Mouse (Mus musculus): ENCODE results near the gene Gla.
"Not testable (repeated sequence)": the region's sequence is repeated elsewhere in the genome, so short reads cannot be mapped to it uniquely, and the experiment has no call there.

Gla gene

DNA sequence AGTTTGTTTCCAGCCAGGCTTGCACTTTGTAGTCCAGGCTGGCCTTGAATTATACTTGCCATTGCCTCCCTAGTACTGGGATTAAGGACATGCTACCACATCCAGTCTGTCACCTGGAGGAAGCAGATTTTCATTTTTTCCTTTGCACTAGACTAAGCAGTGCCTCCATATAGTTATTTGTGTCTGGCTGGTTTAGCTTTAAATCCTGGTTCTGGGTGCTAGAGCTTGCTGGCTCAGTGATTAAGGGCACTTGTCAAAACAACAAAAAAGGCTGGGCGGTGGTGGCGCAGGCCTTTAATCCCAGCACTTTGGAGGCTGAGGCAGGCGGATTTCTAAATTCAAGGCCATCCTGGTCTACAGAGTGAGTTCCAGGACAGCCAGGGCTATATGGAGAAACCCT, 11.9 kb downstream of the Gla start:
- DNase-seq (ENCODE audit: extremely low spot score), result no peak

DNA sequence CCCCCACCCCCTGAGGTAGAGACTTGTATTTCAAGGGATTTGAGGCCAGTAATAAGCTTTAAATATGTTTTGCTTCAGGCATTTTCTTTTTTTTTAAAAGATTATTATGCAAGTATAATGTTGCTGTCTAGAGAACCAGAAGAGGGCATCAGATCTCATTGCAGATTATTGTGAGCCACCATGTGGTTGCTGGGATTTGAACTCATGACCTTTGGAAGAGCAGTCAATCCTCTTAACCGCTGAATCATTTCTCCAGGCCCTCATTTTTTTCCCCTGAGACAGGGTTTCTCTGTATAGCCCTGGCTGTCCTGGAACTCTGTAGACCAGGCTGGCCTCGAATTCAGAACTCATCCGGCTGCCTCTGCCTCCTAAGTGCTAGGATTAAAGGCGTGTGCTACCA, 12.7 kb downstream of the Gla start:
- no peak for DNase-seq (ENCODE audit: extremely low spot score)

DNA sequence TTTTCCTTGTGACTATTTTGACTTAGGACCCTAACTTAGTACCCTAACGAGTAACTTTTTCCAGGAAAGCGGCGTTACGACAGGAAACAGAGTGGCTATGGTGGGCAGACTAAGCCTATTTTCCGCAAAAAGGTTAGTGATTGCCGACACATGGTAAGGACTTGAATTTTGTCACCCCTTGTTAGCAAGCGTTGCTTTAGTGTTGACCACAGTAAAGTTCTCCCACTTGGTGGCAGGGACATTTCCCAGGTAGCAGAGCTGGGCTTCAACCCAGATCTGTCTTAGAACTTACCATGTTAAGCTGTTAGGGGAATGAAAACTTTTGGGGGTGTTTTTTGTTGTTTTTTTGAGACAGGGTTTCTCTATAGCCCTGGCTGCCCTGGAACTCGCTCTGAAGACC, 14.5 kb downstream of the Gla start:
- no peak for DNase-seq (ENCODE audit: extremely low spot score)

DNA sequence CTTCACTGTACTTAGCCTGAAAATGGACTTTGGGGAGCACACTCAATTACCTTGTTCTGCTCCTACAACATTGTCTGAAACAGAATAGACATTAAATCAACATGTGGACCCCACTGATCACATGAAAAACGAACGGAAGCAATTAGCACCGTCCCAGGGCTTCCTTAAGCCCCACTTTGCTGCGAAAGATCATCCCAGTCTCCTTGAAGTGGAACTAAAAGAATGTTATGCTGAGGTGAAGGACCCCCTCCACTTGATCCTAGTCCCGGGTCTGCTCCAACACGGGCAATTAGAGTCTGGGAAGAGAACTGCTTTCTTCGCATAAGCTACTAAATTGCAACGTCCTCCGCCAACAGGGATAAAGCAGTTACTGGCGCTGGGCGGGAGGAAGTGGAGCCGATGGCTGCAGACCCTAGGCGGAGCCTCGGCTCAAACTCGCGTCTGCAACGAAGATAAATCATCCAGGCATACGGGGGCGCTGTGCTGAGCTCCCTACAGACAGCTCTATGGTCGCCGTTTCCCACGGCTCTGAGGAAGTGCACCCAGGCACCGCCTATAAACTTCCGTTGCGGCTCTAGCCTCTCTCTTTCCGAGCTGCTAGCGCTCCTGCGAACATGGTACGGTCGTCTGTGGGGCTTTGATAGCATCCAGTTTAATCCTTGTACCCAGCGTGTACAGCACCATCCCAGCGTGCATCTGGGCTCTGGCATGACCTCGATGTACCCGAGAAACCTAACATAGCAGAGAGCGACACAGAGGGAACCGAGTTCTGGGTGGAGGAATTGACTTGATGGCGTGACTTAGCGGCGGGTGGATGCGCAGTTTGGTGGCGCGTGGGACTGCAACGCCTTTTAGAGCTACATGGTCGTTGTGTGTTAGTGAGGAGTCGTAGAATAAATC, 15.6 kb downstream of the Gla start, which contains the start of gene Rpl36a:
Gene Rpl36a (plus strand): TSS at position 552 of the 900 bp plus-strand sequence.
- DNase-seq (ENCODE audit: extremely low spot score), result peak; percentile 86

DNA sequence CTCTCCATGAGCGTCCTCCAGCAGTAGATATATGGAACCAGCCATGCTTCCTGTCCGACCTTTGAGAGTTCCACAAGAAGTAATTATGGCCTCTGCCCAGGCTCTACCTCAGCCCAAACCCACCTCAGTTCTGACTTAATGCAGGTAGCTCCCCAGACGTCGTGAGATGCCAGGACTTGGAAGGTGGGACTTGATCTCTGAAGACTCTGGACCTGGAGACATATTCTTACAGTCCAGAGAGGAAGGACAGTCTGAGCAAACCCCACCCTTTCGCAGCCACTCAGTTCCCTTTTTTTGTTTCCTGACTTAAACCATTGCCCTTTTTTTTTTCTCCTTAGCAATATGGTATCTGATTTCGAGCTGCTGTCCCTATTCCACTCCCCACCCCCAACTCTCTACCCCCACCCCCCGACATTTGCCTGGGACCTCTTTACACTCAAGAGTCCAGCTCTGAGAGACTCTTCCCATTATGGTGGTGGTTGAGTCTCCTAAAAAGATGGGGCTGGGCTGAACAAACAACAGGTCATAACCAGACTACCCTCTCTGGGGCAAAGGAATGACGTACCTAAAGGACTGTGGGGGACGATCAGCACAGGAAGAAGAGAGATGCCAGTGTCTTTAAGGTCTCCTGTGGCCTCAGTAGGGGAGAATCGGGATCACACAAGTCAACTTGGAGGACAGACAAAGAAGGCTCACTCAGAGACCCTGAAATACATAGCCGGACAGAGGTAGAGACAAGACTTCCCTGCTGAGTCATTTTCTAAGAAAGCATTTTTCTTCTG, 17.8 kb downstream of the Gla start, which contains the start of gene Btk:
Gene Btk (minus strand): TSS at position 683 of the 782 bp plus-strand sequence.
- no peak for DNase-seq (ENCODE audit: extremely low spot score)

DNA sequence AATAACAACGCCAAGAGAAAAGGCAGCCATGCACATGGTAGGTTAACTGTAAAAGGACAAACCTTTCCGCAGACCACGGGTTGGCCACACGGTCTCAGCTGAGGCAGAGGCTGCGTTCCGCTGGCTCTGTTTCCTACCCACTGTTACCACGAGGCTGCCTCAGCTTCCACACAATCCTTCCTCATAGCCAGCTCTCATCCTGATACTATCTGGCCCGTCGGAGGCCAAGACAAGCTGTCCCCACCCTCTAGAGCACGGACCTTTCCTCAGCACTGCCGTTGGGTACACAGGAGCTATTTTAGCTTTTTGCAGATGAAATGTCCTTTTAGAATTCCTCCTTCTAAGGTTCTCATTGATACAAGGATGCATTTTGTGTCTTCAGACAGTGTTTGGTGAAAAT, 18.7 kb downstream of the Gla start:
- DNase-seq (ENCODE audit: extremely low spot score), result no peak

DNA sequence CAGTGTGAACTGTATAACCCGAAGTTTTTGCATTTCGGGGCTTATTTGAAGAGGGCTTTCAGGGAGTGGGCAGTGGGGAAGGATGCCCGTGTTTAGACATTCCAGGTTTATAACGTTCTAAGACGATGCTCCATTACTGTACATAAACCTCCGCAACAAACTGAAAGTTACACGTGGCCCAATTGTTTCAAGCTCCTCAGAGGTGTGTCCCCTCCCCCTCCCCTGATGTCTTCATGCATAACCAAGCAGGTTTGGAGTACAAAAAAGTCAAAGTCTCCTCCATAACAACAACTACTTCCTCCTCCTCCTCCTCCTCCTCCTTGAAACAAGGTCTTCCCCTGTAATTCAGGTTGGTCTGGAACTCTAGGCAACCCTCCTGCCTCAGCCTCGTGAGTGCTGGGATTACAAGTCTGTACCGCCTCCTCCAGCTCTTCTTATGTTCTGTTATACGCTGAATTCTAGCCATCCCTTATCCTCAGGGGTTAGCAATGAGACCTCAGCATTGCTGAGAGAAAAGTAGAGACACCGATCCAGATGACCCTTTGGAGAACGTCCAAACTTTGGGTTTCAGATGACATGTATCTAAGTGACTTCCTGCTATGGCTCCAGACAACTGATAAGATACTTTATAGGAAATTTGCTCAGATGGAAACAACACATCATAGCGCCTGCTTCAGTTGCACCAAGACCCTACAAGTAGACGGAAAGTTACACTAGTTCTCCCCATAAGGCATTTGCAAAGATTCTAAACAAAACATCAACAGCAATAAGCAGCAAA, 20.2 kb downstream of the Gla start:
- DNase-seq (ENCODE audit: extremely low spot score), result no peak

DNA sequence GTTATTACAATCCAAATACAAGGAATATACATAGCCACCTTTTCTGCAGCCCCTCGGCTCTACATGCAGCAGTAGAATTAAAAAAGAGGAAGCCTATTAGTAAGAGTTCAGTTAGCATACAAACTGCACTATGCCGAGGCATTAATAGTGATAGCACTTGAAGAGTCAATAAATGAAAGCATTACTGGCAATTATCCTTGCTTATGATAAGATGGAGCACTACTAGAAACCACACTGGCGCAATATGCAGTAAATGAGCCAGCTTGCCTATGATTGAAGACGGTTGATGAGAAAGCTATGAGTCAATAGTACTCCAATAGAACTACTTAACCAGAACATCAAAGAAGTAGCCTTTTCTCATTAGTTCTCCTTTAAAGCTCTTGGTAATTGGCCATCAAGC, 23.0 kb downstream of the Gla start:
- DNase-seq (ENCODE audit: extremely low spot score), result no peak

DNA sequence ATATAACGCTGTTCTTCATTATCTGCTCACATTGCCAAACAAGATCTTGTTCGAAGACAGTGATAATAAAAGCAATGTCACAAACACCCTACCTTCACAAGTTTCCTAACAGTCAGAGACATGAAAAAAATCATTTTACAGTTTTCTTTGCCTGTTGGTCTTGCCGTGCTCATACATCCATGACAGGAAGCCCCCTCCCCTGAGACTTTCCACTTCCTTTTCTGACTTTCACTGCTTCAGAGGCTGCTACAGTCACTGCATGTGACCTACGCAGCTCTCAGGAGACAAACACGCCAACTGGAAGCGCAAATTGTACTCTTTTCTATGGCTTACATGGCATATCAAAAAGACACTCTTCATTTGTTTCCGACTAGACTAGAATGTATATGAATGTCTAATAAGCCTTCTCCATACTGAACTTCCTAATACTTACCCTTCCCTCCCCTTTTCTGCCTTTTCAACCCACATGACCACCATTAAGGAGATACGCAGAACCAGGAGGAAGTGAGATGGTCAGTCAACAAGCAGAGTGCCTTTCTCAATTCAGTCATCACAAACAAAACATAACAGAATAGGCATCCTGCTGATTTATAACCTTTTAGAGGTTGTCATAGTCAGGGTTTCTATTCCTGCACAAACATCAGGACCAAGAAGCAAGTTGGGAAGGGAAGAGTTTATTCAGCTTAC, 34.2 kb downstream of the Gla start:
- DNase-seq (ENCODE audit: extremely low spot score), result no peak

DNA sequence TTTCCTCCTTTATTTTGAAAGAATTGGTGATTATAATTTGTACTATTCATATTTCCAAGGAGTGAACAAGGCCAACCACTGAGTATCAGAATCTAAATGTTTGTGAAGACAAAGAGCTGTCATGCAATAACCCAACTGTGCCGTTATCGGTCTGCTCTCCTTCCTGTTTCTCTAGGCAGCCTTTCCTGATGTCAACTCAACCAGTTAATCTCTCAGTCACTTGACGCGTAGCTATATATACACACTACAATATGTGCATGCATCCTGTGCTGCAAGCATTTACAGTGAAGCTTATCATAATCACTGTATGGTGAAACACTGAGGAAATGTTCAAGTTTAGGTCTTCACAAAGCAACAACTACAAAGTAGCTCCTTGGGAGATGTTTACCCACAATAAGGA, 36.6 kb downstream of the Gla start:
- no peak for DNase-seq (ENCODE audit: extremely low spot score)

DNA sequence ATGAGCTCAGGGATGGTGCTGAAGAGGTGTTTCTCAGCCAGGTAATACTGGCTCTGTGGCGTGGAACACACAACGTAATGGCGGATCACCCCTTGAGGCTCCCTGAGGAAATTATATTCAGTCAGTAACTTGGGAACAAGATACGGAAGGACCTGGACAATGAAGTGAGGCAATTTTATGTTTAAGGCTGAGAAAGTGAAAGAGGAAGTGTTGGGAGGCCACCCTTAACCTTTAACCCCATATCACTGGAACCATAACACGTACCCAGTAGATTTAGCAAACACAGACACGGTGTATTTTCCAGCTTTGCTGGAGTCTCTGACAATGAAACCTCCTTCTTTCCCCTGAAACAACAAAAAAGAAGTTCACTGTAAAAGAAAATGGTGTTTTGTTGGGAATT, 46.5 kb downstream of the Gla start:
- DNase-seq (ENCODE audit: extremely low spot score), result no peak

DNA sequence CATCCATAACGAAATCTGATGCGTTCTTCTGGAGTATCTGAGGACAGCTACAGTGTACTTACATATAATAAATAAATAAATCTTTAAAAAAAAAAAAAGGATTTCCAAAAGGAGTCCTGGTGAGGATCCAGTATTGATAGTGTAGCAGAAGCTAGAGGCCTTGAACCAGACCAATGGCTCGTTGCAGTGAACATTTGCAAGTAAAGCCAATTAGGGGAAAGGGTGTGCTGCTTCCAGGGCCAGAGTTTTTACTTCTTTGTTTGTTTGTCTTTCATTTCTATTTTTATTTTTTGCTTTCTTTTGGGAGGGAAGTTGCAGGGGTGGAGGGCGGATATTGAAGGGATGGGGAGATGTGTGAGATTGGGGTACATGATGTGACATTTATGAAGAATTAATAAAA, 47.6 kb downstream of the Gla start:
- DNase-seq (ENCODE audit: extremely low spot score), result no peak

DNA sequence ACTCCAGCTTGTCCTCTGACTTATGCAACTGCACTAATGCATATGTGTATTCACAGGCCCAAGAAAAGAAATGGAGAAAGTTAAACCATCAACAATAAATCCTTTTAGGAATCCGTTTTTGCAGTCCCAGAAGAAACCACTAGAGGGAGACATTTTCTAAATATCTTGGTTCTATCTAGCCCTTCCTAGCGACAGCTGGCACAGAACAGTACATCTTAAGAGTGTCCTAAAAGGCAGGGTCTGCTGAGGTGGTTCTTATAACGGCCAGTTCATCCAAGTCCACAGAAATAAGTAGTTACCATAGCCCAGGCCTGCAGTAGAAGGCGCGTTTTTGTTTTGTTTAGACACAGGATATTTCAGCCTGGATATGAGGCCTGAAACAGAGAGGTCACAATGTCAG, 50.0 kb downstream of the Gla start:
- peak; percentile 50 for DNase-seq (ENCODE audit: extremely low spot score)

DNA sequence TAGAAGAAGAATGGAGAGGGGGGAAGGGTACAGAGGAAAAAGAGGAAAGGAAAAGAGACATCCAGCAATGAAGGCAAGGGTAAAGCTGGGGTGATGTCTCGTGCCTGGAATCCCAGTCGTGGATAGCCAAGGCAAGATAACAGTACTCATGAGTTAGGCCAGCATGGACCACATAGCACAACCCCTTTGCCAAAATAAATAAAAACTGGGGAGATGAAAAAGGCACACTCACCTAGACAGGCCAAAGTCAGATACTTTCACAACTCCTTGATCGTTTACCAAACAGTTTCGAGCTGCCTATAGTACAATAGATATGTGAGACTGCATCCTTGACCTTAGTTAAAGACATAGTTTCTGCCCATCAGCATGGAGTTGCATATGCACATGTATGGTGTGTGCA, 53.6 kb downstream of the Gla start:
- DNase-seq (ENCODE audit: extremely low spot score), result no peak

DNA sequence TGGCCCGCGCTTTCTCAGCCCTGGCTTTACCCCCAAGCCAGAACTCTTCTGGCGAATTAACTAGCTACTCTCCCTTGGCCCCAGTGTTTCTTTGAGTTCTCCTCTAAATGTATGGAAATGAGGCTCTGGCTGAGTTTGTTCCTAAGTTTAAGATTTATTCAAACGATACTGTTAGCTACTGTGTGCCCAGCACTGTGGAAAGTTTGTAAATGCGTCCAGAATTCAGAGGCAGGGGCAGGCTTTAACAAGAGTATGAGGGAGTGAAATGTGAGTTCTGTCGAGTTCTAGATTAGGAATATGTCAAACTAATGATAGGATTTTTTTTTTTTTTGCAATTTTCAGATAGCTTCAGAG, 59.0 kb downstream of the Gla start:
- no peak for DNase-seq (ENCODE audit: extremely low spot score)

DNA sequence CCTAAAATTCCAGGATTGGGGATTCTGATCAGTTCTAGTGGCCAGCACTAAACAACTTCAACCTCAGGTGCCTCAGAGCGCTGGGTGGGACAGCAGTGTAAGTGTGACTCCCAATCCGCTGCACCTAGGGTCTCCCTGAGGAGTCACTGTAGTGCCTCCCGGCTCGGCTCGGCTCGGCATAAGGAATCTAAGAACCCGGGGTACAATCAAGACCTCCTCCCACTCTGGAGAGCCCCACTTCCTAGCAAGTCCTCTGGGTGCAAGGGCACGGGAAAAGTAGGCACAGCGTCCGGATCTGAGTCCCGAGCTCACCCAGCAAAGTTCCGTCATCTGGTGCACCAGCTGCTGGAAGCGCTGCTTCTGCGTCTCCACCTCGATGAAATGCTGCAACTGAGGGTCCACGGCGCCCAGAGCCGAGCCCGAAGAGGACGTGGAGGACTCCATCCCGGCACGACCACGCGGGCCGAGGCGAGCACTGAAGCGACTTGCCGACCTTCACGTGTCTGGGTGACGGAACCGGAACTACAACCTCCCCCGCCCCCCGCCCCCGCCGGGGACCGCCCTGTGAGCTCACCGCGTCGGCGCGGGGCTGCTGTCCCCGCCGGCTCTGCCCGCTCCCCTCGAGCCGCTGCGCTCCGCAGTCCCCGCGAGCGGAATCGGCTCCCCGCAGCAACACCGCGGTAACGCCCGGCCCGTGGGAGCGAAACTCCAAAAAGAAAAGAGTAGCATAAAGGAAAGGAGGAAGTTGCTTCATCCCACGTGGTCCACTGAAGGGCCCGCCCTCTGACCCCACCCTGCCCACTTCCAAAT, 59.6 kb downstream of the Gla start, which contains the start of gene Timm8a1:
Gene Timm8a1 (minus strand): TSS at position 721 of the 810 bp plus-strand sequence.
- peak; percentile 75 for DNase-seq (ENCODE audit: extremely low spot score)

DNA sequence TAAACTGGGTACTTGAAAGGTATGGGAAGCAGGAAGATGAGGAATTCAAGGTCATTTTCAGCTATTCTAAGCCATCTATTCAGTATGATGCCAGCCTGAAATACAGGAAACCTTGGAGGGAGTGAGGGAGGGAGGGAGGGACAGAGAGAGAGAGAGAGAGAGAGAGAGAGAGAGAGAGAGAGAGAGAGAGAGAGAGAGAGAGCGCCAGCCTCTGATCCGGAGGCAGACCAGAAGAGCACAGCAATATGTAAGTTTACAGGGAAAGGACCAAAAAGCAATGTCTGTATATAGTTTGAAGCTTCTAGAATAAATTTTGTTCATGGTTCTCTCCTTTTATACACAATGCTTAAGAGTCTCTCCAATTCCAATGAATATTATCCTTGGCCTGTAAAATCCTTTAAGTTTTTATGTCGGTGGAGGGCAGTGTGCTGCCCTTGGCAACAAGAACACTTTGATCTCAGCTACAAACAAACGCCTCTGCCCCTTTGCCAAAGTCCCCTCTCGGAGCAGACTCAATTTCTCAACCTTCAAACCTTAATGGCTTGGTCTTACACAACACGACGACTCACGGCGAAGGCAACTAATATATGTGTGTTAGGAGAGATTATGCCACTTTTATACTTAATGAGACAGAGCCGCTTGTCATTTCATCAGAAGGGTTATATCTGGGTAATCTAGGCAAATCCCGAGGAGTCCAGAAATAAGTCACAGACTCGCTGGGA, 60.4 kb downstream of the Gla start:
- DNase-seq (ENCODE audit: extremely low spot score), result peak; percentile 21

DNA sequence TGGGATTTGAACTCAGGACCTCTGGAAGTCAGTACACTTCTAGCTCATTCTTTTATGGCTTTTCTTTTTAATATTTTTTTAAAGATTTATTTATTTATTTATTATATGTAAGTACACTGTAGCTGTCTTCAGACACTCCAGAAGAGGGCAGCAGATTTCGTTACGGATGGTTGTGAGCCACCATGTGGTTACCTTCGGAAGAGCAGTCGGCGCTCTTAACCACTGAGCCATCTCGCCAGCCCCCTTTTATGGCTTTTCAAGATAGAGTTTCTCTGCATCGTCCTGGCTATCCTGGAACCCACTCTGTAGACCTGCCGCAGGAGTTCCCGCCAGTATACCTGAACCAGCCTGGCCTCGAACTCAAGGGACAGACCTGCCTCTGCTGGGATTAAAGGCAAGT, 61.1 kb downstream of the Gla start:
- not testable (repeated sequence) for DNase-seq (ENCODE audit: extremely low spot score)

All from embryo, embryonic 9.5 days (tissue).